Mouse (Mus musculus): Measurements from ENCODE around the gene Adam33. TPM values are rescaled to one million over a fixed set of nuclear protein-coding genes. Genes with fewer than 3 reads are reported as not detected.
A peak's percentile ranks its signal among the peaks of the same experiment; 100 is the strongest.
"Not testable (repeated sequence)": the region's sequence is repeated elsewhere in the genome, so short reads cannot be mapped to it uniquely, and the experiment has no call there.

Gene Adam33
- polyA plus RNA-seq (2015; fragmentation: Nextera tagmentation; extraction: Ambion mirVana), result 0.61 and 0.81 TPM in 2 replicates

GRCm38 (mm10) chr2:131063404-131063864, at the start of gene Adam33:
Gene Adam33, minus strand, starts transcription at chr2:131063814.
- Histone ChIP-seq H3K27me3 (ENCODE audit: control insufficient read depth, insufficient read depth, low read depth, low read length) (peaks cover 45% of the 10 kb centered on the region), H3K4me3 (ENCODE audit: low read depth, low read length) (no peak within 1 kb of the TSS), H3K9ac (ENCODE audit: low read depth, low read length) (no peak within 1 kb of the TSS), H3K27ac (ENCODE audit: low read length) (no peak within 1 kb of the TSS), H3K4me2 (ENCODE audit: low read depth, low read length) (no peak within 1 kb of the TSS), H3K36me3 (ENCODE audit: control insufficient read depth, insufficient read depth) (no peaks in the 10 kb centered on the region), H3K9me3 (replicated peaks; ENCODE audit: control insufficient read depth, low read length) (no peaks in the 10 kb centered on the region), H3K4me1 (ENCODE audit: control insufficient read depth, low read depth, low read length) (no peaks in the 10 kb centered on the region; the same call in 1 of the 2 replicates)
- ATAC-seq (ENCODE audit: low read depth), result no peak
- 5% methylated on average over 27 of the region's 27 CpGs for WGBS (ENCODE audit: insufficient replicate concordance)

DNA sequence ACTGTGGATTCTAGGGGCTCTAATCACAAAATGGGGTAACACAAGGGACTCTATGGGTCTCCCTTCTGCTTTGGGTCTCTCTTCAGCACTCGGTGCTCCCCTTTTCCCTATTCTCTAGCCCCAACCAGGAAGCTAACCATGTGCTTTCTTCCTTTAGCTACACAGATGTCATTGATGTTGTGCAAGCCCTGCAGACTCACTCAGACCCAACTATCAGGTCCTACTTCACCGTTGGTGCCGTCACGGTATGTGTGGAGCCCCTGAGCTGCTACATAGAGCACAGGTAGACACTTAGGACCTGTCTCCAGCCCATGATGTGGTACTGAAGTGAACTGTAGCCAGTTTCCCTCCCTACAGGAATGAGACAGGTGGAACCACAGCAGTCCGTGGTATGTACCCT, 42.4 kb upstream of the Adam33 start:
- Histone ChIP-seq H3K9ac (ENCODE audit: low read depth, low read length) (no peak overlapping the region), H3K4me2 (ENCODE audit: low read depth, low read length) (no peak overlapping the region), H3K4me1 (ENCODE audit: control insufficient read depth, low read depth, low read length) (no peaks in the 10 kb centered on the region), H3K4me3 (ENCODE audit: low read depth, low read length) (no peak overlapping the region), H3K27me3 (ENCODE audit: control insufficient read depth, insufficient read depth, low read depth, low read length) (no peaks in the 10 kb centered on the region; the same call in 1 of the 2 replicates), H3K9me3 (replicated peaks; ENCODE audit: control insufficient read depth, low read length) (no peaks in the 10 kb centered on the region), H3K36me3 (ENCODE audit: control insufficient read depth, insufficient read depth) (no peaks in the 10 kb centered on the region), H3K27ac (ENCODE audit: low read length) (no peak overlapping the region)
- 59% methylated on average over 5 of the region's 5 CpGs for WGBS (ENCODE audit: insufficient replicate concordance)
- no peak for ATAC-seq (ENCODE audit: low read depth)

GRCm38 (mm10) chr2:131105061-131105460, 41.4 kb upstream of the Adam33 start:
- not testable (repeated sequence) for H3K27ac ChIP-seq (ENCODE audit: low read length); H3K4me3 ChIP-seq (ENCODE audit: low read depth, low read length); H3K36me3 ChIP-seq (ENCODE audit: control insufficient read depth, insufficient read depth); H3K4me2 ChIP-seq (ENCODE audit: low read depth, low read length); H3K9ac ChIP-seq (ENCODE audit: low read depth, low read length); ATAC-seq (ENCODE audit: low read depth); H3K4me1 ChIP-seq (ENCODE audit: control insufficient read depth, low read depth, low read length); H3K27me3 ChIP-seq (ENCODE audit: control insufficient read depth, insufficient read depth, low read depth, low read length); H3K9me3 ChIP-seq (replicated peaks; ENCODE audit: control insufficient read depth, low read length)
- 47% methylated on average over 4 of the region's 4 CpGs for WGBS (ENCODE audit: insufficient replicate concordance)

GRCm38 (mm10) chr2:131104021-131104420, 40.4 kb upstream of the Adam33 start:
- H3K9ac ChIP-seq (ENCODE audit: low read depth, low read length), result no peak overlapping the region
- no peak overlapping the region for H3K27ac ChIP-seq (ENCODE audit: low read length)
- no peak overlapping the region for H3K4me3 ChIP-seq (ENCODE audit: low read depth, low read length)
- H3K4me1 ChIP-seq (ENCODE audit: control insufficient read depth, low read depth, low read length), result no peaks in the 10 kb centered on the region
- H3K9me3 ChIP-seq (replicated peaks; ENCODE audit: control insufficient read depth, low read length), result no peaks in the 10 kb centered on the region
- ATAC-seq (ENCODE audit: low read depth), result no peak
- no peak overlapping the region for H3K4me2 ChIP-seq (ENCODE audit: low read depth, low read length)
- H3K36me3 ChIP-seq (ENCODE audit: control insufficient read depth, insufficient read depth), result no peaks in the 10 kb centered on the region
- no peaks in the 10 kb centered on the region; the same call in 1 of the 2 replicates for H3K27me3 ChIP-seq (ENCODE audit: control insufficient read depth, insufficient read depth, low read depth, low read length)
- WGBS (ENCODE audit: insufficient replicate concordance), result 66% methylated on average over 4 of the region's 4 CpGs

GRCm38 (mm10) chr2:131101530-131101929, 37.9 kb upstream of the Adam33 start:
- Histone ChIP-seq H3K4me1 (ENCODE audit: control insufficient read depth, low read depth, low read length) (peaks cover 9% of the 10 kb centered on the region), H3K27me3 (ENCODE audit: control insufficient read depth, insufficient read depth, low read depth, low read length) (no peaks in the 10 kb centered on the region), H3K36me3 (ENCODE audit: control insufficient read depth, insufficient read depth) (no peaks in the 10 kb centered on the region), H3K27ac (ENCODE audit: low read length) (no peak overlapping the region), H3K4me3 (ENCODE audit: low read depth, low read length) (no peak overlapping the region), H3K4me2 (ENCODE audit: low read depth, low read length) (no peak overlapping the region), H3K9me3 (replicated peaks; ENCODE audit: control insufficient read depth, low read length) (no peaks in the 10 kb centered on the region), H3K9ac (ENCODE audit: low read depth, low read length) (no peak overlapping the region)
- WGBS (ENCODE audit: insufficient replicate concordance), result 39% methylated on average over 3 of the region's 3 CpGs
- ATAC-seq (ENCODE audit: low read depth), result no peak

DNA sequence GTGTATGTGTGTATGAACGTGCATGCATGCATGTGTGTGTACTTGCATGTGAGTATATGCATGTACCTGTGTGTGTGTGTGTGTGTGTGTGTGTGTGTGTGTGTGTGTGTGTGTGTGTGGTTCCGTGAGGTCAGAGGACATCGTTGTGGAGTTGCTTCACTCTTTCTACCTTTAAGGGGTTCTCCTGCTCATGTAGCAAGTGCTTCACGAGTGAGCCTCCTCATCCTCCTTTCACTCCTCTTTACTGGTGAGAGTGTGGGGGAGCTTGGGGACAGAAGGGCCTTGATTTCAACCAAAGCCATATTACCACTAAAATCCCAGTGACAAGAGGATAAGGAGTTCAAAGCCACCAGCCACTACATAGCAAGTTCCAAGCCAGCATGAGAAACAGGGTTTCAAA, 33.5 kb upstream of the Adam33 start:
- 61% methylated on average over 4 of the region's 4 CpGs for WGBS (ENCODE audit: insufficient replicate concordance)
- Histone ChIP-seq H3K27ac (ENCODE audit: low read length) (peak overlapping the region; percentile 51), H3K4me2 (ENCODE audit: low read depth, low read length) (no peak overlapping the region), H3K9ac (ENCODE audit: low read depth, low read length) (0 out of 2 replicates have a peak overlapping the region, but pooled peaks have one; percentile 9), H3K9me3 (replicated peaks; ENCODE audit: control insufficient read depth, low read length) (no peaks in the 10 kb centered on the region), H3K27me3 (ENCODE audit: control insufficient read depth, insufficient read depth, low read depth, low read length) (no peaks in the 10 kb centered on the region), H3K4me1 (ENCODE audit: control insufficient read depth, low read depth, low read length) (peaks cover 22% of the 10 kb centered on the region), H3K36me3 (ENCODE audit: control insufficient read depth, insufficient read depth) (no peaks in the 10 kb centered on the region), H3K4me3 (ENCODE audit: low read depth, low read length) (no peak overlapping the region)
- no peak for ATAC-seq (ENCODE audit: low read depth)

DNA sequence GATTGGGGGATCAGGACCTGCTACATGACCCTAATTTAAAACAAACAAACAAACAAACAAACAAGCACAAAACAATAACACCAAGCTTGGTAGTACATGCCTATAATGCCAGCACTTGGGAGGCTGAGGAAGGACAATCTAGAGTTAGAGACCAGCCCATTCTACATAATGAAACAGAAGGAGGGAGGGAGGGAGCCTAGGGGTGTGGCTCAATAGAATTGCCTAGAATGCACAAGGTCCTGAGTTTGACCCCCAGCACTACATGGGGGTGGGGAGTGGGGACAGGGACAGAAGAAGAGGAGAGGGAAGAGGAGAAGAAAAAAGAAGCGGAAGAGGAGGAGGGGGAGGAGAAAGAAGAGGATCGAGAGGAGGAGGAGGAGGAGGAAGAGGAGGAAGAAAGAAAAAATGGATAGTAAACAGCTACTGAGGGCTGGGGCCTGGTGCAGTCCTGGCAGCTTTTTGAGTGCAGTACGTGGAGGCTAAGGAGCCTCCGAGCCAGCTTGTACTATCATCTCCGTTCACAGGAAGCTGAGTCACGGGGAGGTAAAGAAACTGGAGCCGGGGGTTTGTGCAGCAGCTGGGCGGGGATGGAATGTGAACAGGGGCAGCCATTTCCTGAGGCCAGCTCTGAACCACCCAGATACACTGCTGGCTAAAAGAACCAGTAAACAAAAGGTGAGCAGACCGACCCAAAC, 32.6 kb upstream of the Adam33 start:
- Histone ChIP-seq H3K36me3 (ENCODE audit: control insufficient read depth, insufficient read depth) (no peaks in the 10 kb centered on the region), H3K4me3 (ENCODE audit: low read depth, low read length) (no peak overlapping the region), H3K9ac (ENCODE audit: low read depth, low read length) (peak overlapping the region; percentile 43), H3K27ac (ENCODE audit: low read length) (peak overlapping the region; percentile 92), H3K4me1 (ENCODE audit: control insufficient read depth, low read depth, low read length) (peaks cover 22% of the 10 kb centered on the region), H3K27me3 (ENCODE audit: control insufficient read depth, insufficient read depth, low read depth, low read length) (no peaks in the 10 kb centered on the region), H3K4me2 (ENCODE audit: low read depth, low read length) (peak overlapping the region; percentile 38), H3K9me3 (replicated peaks; ENCODE audit: control insufficient read depth, low read length) (no peaks in the 10 kb centered on the region)
- 7% methylated on average over 9 of the region's 9 CpGs for WGBS (ENCODE audit: insufficient replicate concordance)
- ATAC-seq (ENCODE audit: low read depth), result peak; percentile 97

- H3K4me1 ChIP-seq (ENCODE audit: control insufficient read depth, low read depth, low read length), result peaks cover 22% of the 10 kb centered on the region
Observed at GRCm38 (mm10) chr2:131094823-131095222, 31.2 kb upstream of the Adam33 start.

GRCm38 (mm10) chr2:131093577-131093976, 30.0 kb upstream of the Adam33 start:
- ATAC-seq (ENCODE audit: low read depth), result no peak

More at GRCm38 (mm10) chr2:131094823-131095222, 31.2 kb upstream of the Adam33 start:
- Histone ChIP-seq H3K27me3 (ENCODE audit: control insufficient read depth, insufficient read depth, low read depth, low read length) (no peaks in the 10 kb centered on the region), H3K27ac (ENCODE audit: low read length) (no peak overlapping the region), H3K9me3 (replicated peaks; ENCODE audit: control insufficient read depth, low read length) (no peaks in the 10 kb centered on the region), H3K4me3 (ENCODE audit: low read depth, low read length) (no peak overlapping the region), H3K36me3 (ENCODE audit: control insufficient read depth, insufficient read depth) (no peaks in the 10 kb centered on the region), H3K4me2 (ENCODE audit: low read depth, low read length) (no peak overlapping the region), H3K9ac (ENCODE audit: low read depth, low read length) (no peak overlapping the region)
- no peak for ATAC-seq (ENCODE audit: low read depth)
- 0% methylated on average over 1 of the region's 1 CpGs for WGBS (ENCODE audit: insufficient replicate concordance)

More at GRCm38 (mm10) chr2:131093577-131093976, 30.0 kb upstream of the Adam33 start:
- Histone ChIP-seq H3K4me2 (ENCODE audit: low read depth, low read length) (no peak overlapping the region), H3K36me3 (ENCODE audit: control insufficient read depth, insufficient read depth) (no peaks in the 10 kb centered on the region), H3K4me3 (ENCODE audit: low read depth, low read length) (no peak overlapping the region), H3K9me3 (replicated peaks; ENCODE audit: control insufficient read depth, low read length) (no peaks in the 10 kb centered on the region), H3K27ac (ENCODE audit: low read length) (no peak overlapping the region), H3K9ac (ENCODE audit: low read depth, low read length) (no peak overlapping the region), H3K27me3 (ENCODE audit: control insufficient read depth, insufficient read depth, low read depth, low read length) (no peaks in the 10 kb centered on the region), H3K4me1 (ENCODE audit: control insufficient read depth, low read depth, low read length) (peaks cover 22% of the 10 kb centered on the region)
- WGBS (ENCODE audit: insufficient replicate concordance), result 79% methylated on average over 5 of the region's 5 CpGs

All from liver, embryonic 16.5 days (tissue).